Mouse (Mus musculus) adrenal gland (tissue): ENCODE measurements around the gene Ahsa2.
"Not testable (repeated sequence)": the region's sequence is repeated elsewhere in the genome, so short reads cannot be mapped to it uniquely, and the experiment has no call there.

Experiments
- intact Hi-C: fragments of 180-260 bp; cut with DNase I; formaldehyde crosslinking; loops from one replicate; pipeline ENCODE4 v1.15.1; 2025
- long read RNA-seq, 2 experiments: library from polyadenylated mRNA; unstranded; transcript quantifications; one replicate each; pipeline ENCODE4 v2.0.0; 2020; ENCODE audit warnings: borderline replicate concordance in 1 of 2; ENCODE audit not compliant: insufficient replicate concordance in 1 of 2
- microRNA-seq, 2 experiments: library from miRNA; unstranded; fragments of <30 nt; microRNA quantifications; one replicate each; pipeline ENCODE4; 2019

Gene Ahsa2
- long read RNA-seq, experiment 1, transcript Ahsa2-201 (9 exons, 3,023 nt) = major isoform, 30 of 43 reads
- long read RNA-seq, experiment 1, partial matches to known transcripts = 0 of 43 reads
- long read RNA-seq, experiment 1, other reads (novel, unspliced or antisense) = 11 of 43 reads
- long read RNA-seq, experiment 2, transcript Ahsa2-202 (9 exons, 3,583 nt) = minor isoform, 5 of 80 reads
- long read RNA-seq, experiment 2, transcript Ahsa2-201 (9 exons, 3,023 nt) = major isoform, 60 of 80 reads
- long read RNA-seq, experiment 2, partial matches to known transcripts = 5 of 80 reads
- long read RNA-seq, experiment 2, other reads (novel, unspliced or antisense) = 10 of 80 reads

- intact Hi-C loops = loop anchor here (10.0 kb wide), 1 partner anchor 67 kb away; no protein-coding TSS in a partner anchor
Observed at GRCm38 (mm10) chr11:23497718-23498509, at the start of gene Ahsa2. TSS of gene Ahsa2 (minus strand) at chr11:23498030.

- intact Hi-C loops = no loop called here
Observed at GRCm38 (mm10) chr11:23537446-23537845, 39.6 kb upstream of the Ahsa2 start.

GRCm38 (mm10) chr11:23520473-23521205 lies 22.8 kb upstream of the Ahsa2 start, which contains the start of gene 1700093K21Rik:
TSS of gene 1700093K21Rik (minus strand) at chr11:23521155.
- intact Hi-C loops = no loop called here

DNA sequence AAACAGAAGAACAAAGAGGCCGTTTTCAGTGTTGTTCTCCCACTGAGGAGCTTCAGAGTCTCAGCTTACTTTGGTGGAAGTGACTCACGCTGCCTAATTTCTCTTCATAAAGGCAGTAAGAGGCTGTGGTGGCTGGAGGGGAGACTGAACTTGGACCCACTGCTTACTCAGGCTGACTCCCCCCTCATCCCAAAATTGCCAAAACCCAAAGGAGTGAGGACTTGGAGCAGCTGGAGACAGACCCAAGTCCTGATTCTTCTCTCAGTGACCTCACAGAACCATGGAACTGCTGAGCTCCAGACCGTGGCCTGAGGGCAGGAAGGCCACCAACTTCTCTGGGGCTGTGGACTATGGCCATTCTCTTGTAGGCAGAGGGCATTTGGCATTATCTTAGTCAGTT lies 21.2 kb upstream of the Ahsa2 start:
- intact Hi-C loops = no loop called here

GRCm38 (mm10) chr11:23515315-23515714 lies 17.5 kb upstream of the Ahsa2 start:
- intact Hi-C loops = no loop called here

GRCm38 (mm10) chr11:23514785-23515184 lies 17.0 kb upstream of the Ahsa2 start:
- intact Hi-C loops = not testable (repeated sequence)

- intact Hi-C loops = not testable (repeated sequence)
Observed at GRCm38 (mm10) chr11:23504801-23505200, 7.0 kb upstream of the Ahsa2 start.

DNA sequence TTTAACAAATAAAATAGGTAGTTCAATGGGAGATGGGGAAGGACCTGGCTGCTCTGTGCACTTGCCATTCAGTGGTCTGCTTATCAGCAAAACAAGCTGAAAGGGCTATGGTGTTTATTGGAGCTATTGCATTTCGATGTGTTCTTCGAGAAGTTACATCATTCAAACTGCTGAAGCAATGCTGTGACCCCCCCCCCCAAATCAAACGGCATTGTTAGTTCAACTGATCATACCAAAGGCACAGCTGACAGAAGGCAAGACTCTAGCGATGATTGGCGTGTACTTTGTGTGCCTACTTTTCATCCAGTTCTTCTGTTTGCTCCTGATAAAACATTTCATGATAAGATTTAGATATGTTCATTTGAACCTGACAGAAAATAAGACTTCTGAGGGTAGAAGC lies 779 bp upstream of the Ahsa2 start:
- intact Hi-C loops = loop anchor here (10.0 kb wide), 1 partner anchor 66 kb away; no protein-coding TSS in a partner anchor

DNA sequence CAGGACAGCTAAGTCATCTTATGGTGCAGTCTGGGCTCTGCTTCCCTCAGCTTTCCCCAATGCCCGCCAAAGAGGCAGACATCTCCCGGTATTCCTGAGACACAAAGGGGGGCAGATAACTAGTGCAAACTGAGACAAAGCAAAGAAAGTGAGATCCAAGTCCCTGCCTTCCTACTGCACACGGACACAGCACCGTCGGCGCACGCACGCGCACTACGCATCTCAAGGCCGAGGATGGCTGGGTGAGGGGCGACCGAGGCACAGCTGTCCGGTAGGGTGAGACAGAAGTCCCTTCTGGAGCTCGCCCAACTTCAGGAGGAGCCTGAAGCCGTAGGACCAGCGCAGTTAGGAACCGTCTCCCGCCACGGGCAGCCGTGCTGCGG lies 504 bp downstream of the Ahsa2 start:
- intact Hi-C loops = loop anchor here (10.0 kb wide), 1 partner anchor 67 kb away; no protein-coding TSS in a partner anchor

- intact Hi-C loops = loop anchor here (10.0 kb wide), 1 partner anchor 68 kb away; no protein-coding TSS in a partner anchor
Observed at GRCm38 (mm10) chr11:23496661-23497060, 1.2 kb downstream of the Ahsa2 start.

GRCm38 (mm10) chr11:23495231-23495630 lies 2.6 kb downstream of the Ahsa2 start:
- intact Hi-C loops = loop anchor here (10.0 kb wide), 1 partner anchor 70 kb away; no protein-coding TSS in a partner anchor

GRCm38 (mm10) chr11:23492048-23492790 lies 5.6 kb downstream of the Ahsa2 start:
- intact Hi-C loops = loop anchor here (10.0 kb wide), 1 partner anchor 73 kb away; no protein-coding TSS in a partner anchor

GRCm38 (mm10) chr11:23489955-23490354 lies 7.9 kb downstream of the Ahsa2 start:
- intact Hi-C loops = loop anchor here (10.0 kb wide), 1 partner anchor 75 kb away; no protein-coding TSS in a partner anchor

- intact Hi-C loops = not testable (repeated sequence)
Observed at GRCm38 (mm10) chr11:23465862-23466261, 32.0 kb downstream of the Ahsa2 start.

Small RNAs within 50 kb of the gene (microRNA-seq; reads per million reads assigned to microRNA genes)
- gene Gm47279 = 0 to 0.11 reads per million in 2 experiments
